Mouse (Mus musculus): ENCODE data around the gene Gm8439. TPM values are rescaled to one million over a fixed set of nuclear protein-coding genes. Genes with fewer than 3 reads are reported as not detected.

Gm8439 gene
- polyA plus RNA-seq (2016; fragmentation: Nextera tagmentation; extraction: Ambion mirVana) = not detected in 2 replicates

- H3K27ac ChIP-seq (ENCODE audit: poor library complexity, severe bottlenecking) = no peak within 1 kb of the TSS
- peaks cover 13% of the 10 kb centered on the region for H3K27me3 ChIP-seq (replicated peaks)
- H3K4me3 ChIP-seq = no peak within 1 kb of the TSS
- H3K36me3 ChIP-seq = no peaks in the 10 kb centered on the region
- no peak within 1 kb of the TSS for H3K9ac ChIP-seq
- ATAC-seq (ENCODE audit: insufficient number of reproducible peaks, low FRiP score) = no peak
- no peaks in the 10 kb centered on the region for H3K9me3 ChIP-seq (replicated peaks)
- peaks cover 8% of the 10 kb centered on the region for H3K4me1 ChIP-seq (replicated peaks)
- 21% methylated on average over 4 of the region's 4 CpGs for WGBS
- no peak within 1 kb of the TSS for H3K4me2 ChIP-seq
Observed at GRCm38 (mm10) chr4:120588445-120588844, at the start of gene Gm8439. Gene Gm8439, plus strand, starts transcription at chr4:120588745.

DNA sequence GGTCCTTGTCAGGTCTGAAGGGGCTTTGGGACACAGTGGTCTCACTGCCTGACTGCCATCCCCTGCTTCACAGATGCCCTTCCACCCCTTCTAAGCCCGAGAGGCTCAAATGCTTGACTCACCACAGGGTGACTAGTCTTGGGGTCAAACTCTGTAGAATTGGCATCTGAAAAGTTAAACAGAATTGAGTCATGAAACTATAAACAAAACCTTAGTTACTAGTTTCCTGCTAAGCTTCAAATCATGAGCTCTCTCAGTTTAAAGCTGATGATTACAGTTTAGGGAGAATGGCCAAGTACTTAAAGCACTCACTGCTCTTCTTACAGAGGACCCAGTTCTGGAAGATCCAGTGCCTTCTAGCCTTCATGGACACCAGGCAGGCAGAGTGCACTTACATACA is 43.6 kb upstream of the Gm8439 start:
- peaks cover 93% of the 10 kb centered on the region for H3K36me3 ChIP-seq
- no peak for ATAC-seq (ENCODE audit: insufficient number of reproducible peaks, low FRiP score)
- H3K9ac ChIP-seq = no peak overlapping the region
- no peak overlapping the region for H3K27ac ChIP-seq (ENCODE audit: poor library complexity, severe bottlenecking)
- H3K27me3 ChIP-seq (replicated peaks) = no peaks in the 10 kb centered on the region
- H3K4me3 ChIP-seq = no peak overlapping the region
- 91% methylated on average over 1 of the region's 1 CpGs for WGBS
- H3K4me2 ChIP-seq = no peak overlapping the region
- H3K9me3 ChIP-seq (replicated peaks) = no peaks in the 10 kb centered on the region
- H3K4me1 ChIP-seq (replicated peaks) = no peaks in the 10 kb centered on the region

- no peaks in the 10 kb centered on the region for H3K27me3 ChIP-seq (replicated peaks)
- H3K27ac ChIP-seq (ENCODE audit: poor library complexity, severe bottlenecking) = no peak overlapping the region
- no peaks in the 10 kb centered on the region for H3K4me1 ChIP-seq (replicated peaks)
- H3K9ac ChIP-seq = no peak overlapping the region
- H3K36me3 ChIP-seq = peaks cover 86% of the 10 kb centered on the region
- 83% methylated on average over 6 of the region's 6 CpGs for WGBS
- no peak overlapping the region for H3K4me3 ChIP-seq
- H3K9me3 ChIP-seq (replicated peaks) = no peaks in the 10 kb centered on the region
- ATAC-seq (ENCODE audit: insufficient number of reproducible peaks, low FRiP score) = no peak
- no peak overlapping the region for H3K4me2 ChIP-seq
Observed at GRCm38 (mm10) chr4:120556592-120556991, 32.0 kb upstream of the Gm8439 start.

GRCm38 (mm10) chr4:120565726-120566125 is 22.8 kb upstream of the Gm8439 start:
- Histone ChIP-seq H3K4me3 (no peak overlapping the region), H3K9ac (no peak overlapping the region), H3K9me3 (replicated peaks) (no peaks in the 10 kb centered on the region), H3K27me3 (replicated peaks) (no peaks in the 10 kb centered on the region), H3K4me1 (replicated peaks) (peaks cover 22% of the 10 kb centered on the region), H3K36me3 (peaks cover 47% of the 10 kb centered on the region), H3K27ac (ENCODE audit: poor library complexity, severe bottlenecking) (no peak overlapping the region), H3K4me2 (no peak overlapping the region)
- WGBS = 84% methylated on average over 2 of the region's 2 CpGs
- ATAC-seq (ENCODE audit: insufficient number of reproducible peaks, low FRiP score) = no peak

DNA sequence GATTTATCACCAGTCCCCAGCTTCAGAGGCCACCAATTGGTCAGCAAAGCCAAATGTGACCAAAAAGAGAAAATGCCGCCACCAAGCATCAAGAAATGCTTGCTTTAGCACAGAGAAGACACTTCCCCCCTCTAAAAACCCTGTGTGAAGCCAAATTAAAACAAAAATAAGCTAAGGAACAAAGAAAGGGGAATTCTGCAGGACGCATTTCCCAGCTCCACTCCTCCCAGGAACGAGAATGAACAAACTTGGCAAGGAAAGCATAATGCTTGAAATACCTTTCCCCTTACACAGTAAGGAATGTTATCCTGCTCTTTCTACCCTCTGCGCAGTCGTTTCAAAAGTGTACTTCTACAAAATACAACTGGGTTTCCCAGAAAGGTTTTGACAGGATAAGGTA is 20.5 kb upstream of the Gm8439 start:
- no peak for ATAC-seq (ENCODE audit: insufficient number of reproducible peaks, low FRiP score)
- H3K4me3 ChIP-seq = peak overlapping the region; percentile 37
- H3K27ac ChIP-seq (ENCODE audit: poor library complexity, severe bottlenecking) = peak overlapping the region; percentile 97
- 18% methylated on average over 5 of the region's 5 CpGs for WGBS
- H3K4me1 ChIP-seq (replicated peaks) = peaks cover 29% of the 10 kb centered on the region
- H3K4me2 ChIP-seq = peak overlapping the region; percentile 69
- no peaks in the 10 kb centered on the region for H3K27me3 ChIP-seq (replicated peaks)
- no peaks in the 10 kb centered on the region for H3K9me3 ChIP-seq (replicated peaks)
- peak overlapping the region; percentile 64; the same call in 1 of the 2 replicates for H3K9ac ChIP-seq
- H3K36me3 ChIP-seq = peaks cover 26% of the 10 kb centered on the region

DNA sequence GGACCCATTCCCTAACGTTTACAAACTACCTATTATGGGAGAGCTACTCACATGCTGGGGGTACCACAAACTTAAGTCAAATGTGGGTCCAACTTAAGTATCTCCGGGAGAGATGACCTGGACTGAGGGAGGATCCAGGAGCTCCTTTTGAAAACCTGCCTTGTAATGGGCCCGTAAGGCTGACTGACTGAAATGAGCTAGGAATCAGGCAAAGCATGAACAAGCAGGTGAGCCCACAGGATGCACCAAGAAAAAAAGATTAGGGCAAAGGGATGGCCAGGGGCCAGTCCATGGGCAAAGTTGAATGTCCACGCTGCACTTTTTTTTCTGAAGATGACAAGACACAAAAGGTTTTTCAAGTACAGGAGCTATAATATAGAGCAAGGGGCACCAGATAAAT is 19.5 kb upstream of the Gm8439 start:
- Histone ChIP-seq H3K4me3 (peak overlapping the region; percentile 89), H3K9me3 (replicated peaks) (no peaks in the 10 kb centered on the region), H3K4me2 (peak overlapping the region; percentile 78), H3K4me1 (replicated peaks) (peaks cover 29% of the 10 kb centered on the region), H3K27me3 (replicated peaks) (no peaks in the 10 kb centered on the region), H3K9ac (peak overlapping the region; percentile 96), H3K36me3 (peaks cover 16% of the 10 kb centered on the region), H3K27ac (ENCODE audit: poor library complexity, severe bottlenecking) (peak overlapping the region; percentile 97)
- WGBS = 10% methylated on average over 4 of the region's 4 CpGs
- no peak for ATAC-seq (ENCODE audit: insufficient number of reproducible peaks, low FRiP score)

DNA sequence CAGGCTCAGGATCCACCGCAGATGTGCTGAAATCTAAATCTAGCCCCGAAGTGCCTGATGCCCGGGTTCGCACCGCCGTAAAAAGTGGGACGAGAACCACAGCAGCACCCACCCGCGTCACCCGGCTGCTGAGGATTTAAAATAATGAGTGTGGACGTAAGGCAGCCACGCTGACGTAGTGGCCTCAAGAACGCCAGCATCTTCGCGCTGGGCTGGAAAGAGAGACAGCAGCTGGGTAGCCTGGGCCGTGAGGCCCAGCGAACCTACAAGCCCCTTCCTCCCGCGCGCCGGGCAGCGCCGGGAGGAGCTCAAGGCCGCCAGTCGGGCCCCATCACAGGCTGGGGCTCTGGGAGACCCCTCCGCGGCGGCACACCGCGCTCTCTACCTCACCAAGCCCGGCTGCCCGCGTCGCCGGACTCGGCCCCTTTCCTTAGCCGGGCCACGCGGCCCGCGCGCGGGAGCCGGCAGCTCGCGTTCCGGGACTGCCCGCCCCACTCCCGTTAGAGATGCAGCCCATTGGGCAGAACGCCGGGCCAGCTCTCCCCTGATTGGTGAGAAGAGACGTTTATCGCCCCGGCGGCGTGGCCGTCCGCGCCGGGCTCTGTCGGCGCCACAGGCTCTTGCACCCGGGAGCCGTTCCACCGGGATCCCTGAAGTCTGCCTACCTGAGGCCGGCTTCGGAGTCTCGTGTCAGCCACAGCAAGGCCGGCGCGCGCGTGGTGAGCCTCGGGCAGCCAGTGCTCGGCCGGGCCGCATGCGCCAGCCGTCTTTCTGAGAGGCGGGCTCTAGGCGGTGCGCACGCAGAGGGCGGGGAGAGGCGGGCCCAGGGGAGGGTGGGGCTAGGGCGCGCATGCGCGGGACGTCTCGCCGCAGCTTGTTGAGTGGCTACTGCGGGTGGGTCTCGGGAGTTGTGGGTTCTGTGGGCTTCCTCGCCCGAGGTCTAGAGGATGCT is 18.8 kb upstream of the Gm8439 start, which contains the start of gene Ctps:
Gene Ctps (minus strand): TSS at position 791 of the 952 bp plus-strand sequence.
- Histone ChIP-seq H3K36me3 (peaks cover 9% of the 10 kb centered on the region), H3K27me3 (replicated peaks) (no peaks in the 10 kb centered on the region), H3K4me3 (peak within 1 kb of the TSS; percentile 89), H3K4me2 (peak within 1 kb of the TSS; percentile 78), H3K9me3 (replicated peaks) (no peaks in the 10 kb centered on the region), H3K9ac (peak within 1 kb of the TSS; percentile 96), H3K27ac (ENCODE audit: poor library complexity, severe bottlenecking) (peak within 1 kb of the TSS; percentile 97), H3K4me1 (replicated peaks) (peaks cover 29% of the 10 kb centered on the region)
- WGBS = under 1% methylated on average over 96 of the region's 97 CpGs
- peak; percentile 97 for ATAC-seq (ENCODE audit: insufficient number of reproducible peaks, low FRiP score)

DNA sequence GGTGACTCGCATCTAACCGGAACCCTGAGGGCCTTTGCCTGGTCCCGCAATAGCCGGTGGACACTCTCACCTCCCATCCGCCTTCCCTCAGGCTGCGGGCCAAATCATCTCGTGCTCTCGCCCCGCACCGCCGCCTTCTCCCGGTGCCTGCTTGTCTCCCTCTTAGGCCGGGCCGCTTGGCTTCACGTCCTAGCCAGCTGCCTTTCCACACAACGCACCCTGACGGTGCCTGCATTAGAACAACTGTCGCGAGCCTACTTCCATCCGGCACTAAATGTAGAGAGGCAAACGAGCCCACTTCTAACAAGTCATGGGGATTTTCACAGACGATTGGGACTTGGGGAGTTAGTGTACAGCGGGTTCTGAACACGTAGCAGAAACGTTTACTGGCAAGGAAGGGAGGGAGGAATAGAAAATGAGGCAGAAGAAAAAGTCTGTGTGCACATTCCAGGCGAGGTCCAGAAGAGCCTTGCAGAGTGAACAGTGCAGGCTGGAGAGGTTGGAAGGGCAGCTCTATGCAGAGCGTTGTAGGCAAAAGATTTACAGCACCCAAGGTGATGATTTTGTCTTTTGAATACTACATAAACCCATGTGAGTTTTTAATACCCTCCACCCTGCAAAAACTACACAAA is 18.0 kb upstream of the Gm8439 start:
- Histone ChIP-seq H3K27me3 (replicated peaks) (no peaks in the 10 kb centered on the region), H3K9me3 (replicated peaks) (no peaks in the 10 kb centered on the region), H3K27ac (ENCODE audit: poor library complexity, severe bottlenecking) (peak overlapping the region; percentile 97), H3K9ac (peak overlapping the region; percentile 96), H3K4me1 (replicated peaks) (peaks cover 29% of the 10 kb centered on the region), H3K4me3 (peak overlapping the region; percentile 89), H3K4me2 (peak overlapping the region; percentile 78), H3K36me3 (peaks cover 4% of the 10 kb centered on the region; the same call in 1 of the 2 replicates)
- WGBS = 2% methylated on average over 27 of the region's 27 CpGs
- peak; percentile 71 for ATAC-seq (ENCODE audit: insufficient number of reproducible peaks, low FRiP score)

- Histone ChIP-seq H3K27me3 (replicated peaks) (no peaks in the 10 kb centered on the region), H3K4me2 (peak overlapping the region; percentile 78), H3K36me3 (peaks cover 4% of the 10 kb centered on the region; the same call in 1 of the 2 replicates), H3K9me3 (replicated peaks) (no peaks in the 10 kb centered on the region), H3K27ac (ENCODE audit: poor library complexity, severe bottlenecking) (peak overlapping the region; percentile 0; the same call in 1 of the 2 replicates), H3K4me3 (peak overlapping the region; percentile 89; the same call in 1 of the 2 replicates), H3K9ac (no peak overlapping the region), H3K4me1 (replicated peaks) (peaks cover 29% of the 10 kb centered on the region)
- no peak for ATAC-seq (ENCODE audit: insufficient number of reproducible peaks, low FRiP score)
- 63% methylated on average over 3 of the region's 3 CpGs for WGBS
Observed at GRCm38 (mm10) chr4:120571070-120571464, 17.5 kb upstream of the Gm8439 start.

DNA sequence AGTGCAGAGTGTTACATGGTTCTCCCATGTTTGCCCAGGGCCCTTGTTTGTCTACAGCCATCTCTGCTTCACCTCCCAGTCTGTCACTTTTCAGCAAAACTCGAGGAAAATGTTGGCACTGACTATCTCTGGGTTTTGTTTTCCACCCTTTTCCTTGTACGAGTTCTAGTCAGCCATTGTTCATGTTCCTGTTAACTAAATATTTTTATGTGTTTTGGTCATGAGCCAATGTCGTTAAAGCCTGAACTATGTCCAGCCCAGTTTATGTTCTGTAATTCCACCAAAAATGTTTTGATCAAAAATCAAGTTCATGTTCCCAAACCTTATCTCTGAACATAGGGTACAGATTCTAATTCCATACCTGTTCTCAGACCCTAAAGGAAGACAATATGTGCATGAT is 16.9 kb upstream of the Gm8439 start:
- no peaks in the 10 kb centered on the region for H3K9me3 ChIP-seq (replicated peaks)
- H3K27ac ChIP-seq (ENCODE audit: poor library complexity, severe bottlenecking) = 0 out of 2 replicates have a peak overlapping the region, but pooled peaks have one; percentile 0
- H3K36me3 ChIP-seq = no peaks in the 10 kb centered on the region
- no peak for ATAC-seq (ENCODE audit: insufficient number of reproducible peaks, low FRiP score)
- WGBS = 58% methylated on average over 3 of the region's 3 CpGs
- peaks cover 28% of the 10 kb centered on the region for H3K4me1 ChIP-seq (replicated peaks)
- H3K27me3 ChIP-seq (replicated peaks) = no peaks in the 10 kb centered on the region
- no peak overlapping the region for H3K4me3 ChIP-seq
- H3K4me2 ChIP-seq = no peak overlapping the region
- H3K9ac ChIP-seq = no peak overlapping the region

GRCm38 (mm10) chr4:120580894-120581293 is 7.7 kb upstream of the Gm8439 start:
- 35% methylated on average over 5 of the region's 5 CpGs for WGBS
- no peak overlapping the region for H3K4me2 ChIP-seq
- no peaks in the 10 kb centered on the region for H3K9me3 ChIP-seq (replicated peaks)
- ATAC-seq (ENCODE audit: insufficient number of reproducible peaks, low FRiP score) = no peak
- no peak overlapping the region for H3K4me3 ChIP-seq
- H3K4me1 ChIP-seq (replicated peaks) = no peaks in the 10 kb centered on the region
- H3K36me3 ChIP-seq = no peaks in the 10 kb centered on the region
- H3K27ac ChIP-seq (ENCODE audit: poor library complexity, severe bottlenecking) = no peak overlapping the region
- no peaks in the 10 kb centered on the region for H3K27me3 ChIP-seq (replicated peaks)
- no peak overlapping the region for H3K9ac ChIP-seq
